Mouse (Mus musculus) lung, adult 2 months (tissue): Measurements from ENCODE around the gene Ugt1a9.

Source experiments
- CTCF ChIP-seq: fragments of 200-500 bp; IDR thresholded peaks from 2 replicates; pipeline ENCODE4 v1.5.1; 2011; ENCODE audit warnings: mild to moderate bottlenecking, low read length, control low read depth; ENCODE audit not compliant: insufficient read depth
- POLR2A ChIP-seq: fragments of 200-500 bp; IDR thresholded peaks from 2 replicates; pipeline ENCODE4 v1.6.1; 2011; ENCODE audit warnings: low read depth, mild to moderate bottlenecking, control low read depth, low read length, borderline replicate concordance; ENCODE audit errors: extremely low read depth

- no peak for TF ChIP-seq POLR2A
- no peak for TF ChIP-seq CTCF
Measured at GRCm38 (mm10) chr1:88230981-88231802, 160.6 kb downstream of the Ugt1a9 start.
